Mouse (Mus musculus): Measurements from ENCODE around the gene Tmem203. TPM values are rescaled to one million over a fixed set of nuclear protein-coding genes. Genes with fewer than 3 reads are reported as not detected.

Tmem203 gene
- polyA plus RNA-seq, 1 experiment from 2014 or later: 19.4 TPM

DNA sequence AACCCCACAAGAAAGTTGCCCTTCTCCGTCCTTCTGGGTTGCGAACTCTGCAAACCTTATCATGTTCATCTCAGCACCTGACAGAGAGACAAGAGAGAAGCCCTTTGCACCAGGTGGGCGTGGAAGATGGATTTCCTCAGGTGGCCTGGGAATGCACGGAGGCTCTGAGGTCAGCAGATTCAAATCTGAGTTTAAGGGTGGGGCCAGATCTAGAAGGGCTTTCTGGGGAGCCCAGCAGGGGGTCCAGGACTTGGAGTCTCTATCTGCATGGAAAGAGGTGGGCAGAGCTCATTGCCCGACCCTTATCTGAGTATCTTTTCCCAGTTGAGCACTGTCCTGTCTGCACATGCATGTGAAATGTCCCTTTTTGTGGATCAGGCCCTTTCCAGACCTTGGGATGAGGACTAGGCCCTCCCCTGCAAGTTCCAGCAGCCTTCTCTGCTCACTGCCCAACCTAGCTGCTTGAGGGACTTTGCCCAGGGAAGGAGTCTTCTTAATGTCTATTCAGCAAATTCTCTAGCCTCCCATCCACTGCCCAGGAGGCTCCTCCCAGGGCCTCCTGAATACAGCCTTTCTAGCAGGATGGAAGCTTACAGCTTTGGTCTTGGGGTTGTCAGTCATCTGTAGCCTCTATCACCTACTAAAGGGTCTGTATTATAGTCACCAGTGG lies 20.6 kb upstream of the Tmem203 start:
- Histone ChIP-seq H3K27me3 (peaks cover 33% of the 10 kb centered on the region), H3K9ac (no peak overlapping the region), H3K9me3 (replicated peaks) (no peaks in the 10 kb centered on the region), H3K27ac (no peak overlapping the region), H3K4me3 (no peak overlapping the region), H3K4me2 (no peak overlapping the region), H3K36me3 (ENCODE audit: poor library complexity, severe bottlenecking) (no peaks in the 10 kb centered on the region), H3K4me1 (no peaks in the 10 kb centered on the region)
- no peak for ATAC-seq
- 78% methylated on average over 5 of the region's 5 CpGs for WGBS

GRCm38 (mm10) chr2:25236614-25237013 lies 18.6 kb upstream of the Tmem203 start, which contains the start of gene Rnf224:
Rnf224 (minus strand) TSS chr2:25236787.
- H3K36me3 ChIP-seq (ENCODE audit: poor library complexity, severe bottlenecking): no peaks in the 10 kb centered on the region
- peaks cover 14% of the 10 kb centered on the region for H3K4me1 ChIP-seq
- ATAC-seq: no peak
- H3K9me3 ChIP-seq (replicated peaks): no peaks in the 10 kb centered on the region
- no peak within 1 kb of the TSS for H3K9ac ChIP-seq
- no peak within 1 kb of the TSS for H3K27ac ChIP-seq
- peaks cover 24% of the 10 kb centered on the region for H3K27me3 ChIP-seq
- WGBS: 37% methylated on average over 8 of the region's 8 CpGs
- H3K4me2 ChIP-seq: no peak within 1 kb of the TSS
- no peak within 1 kb of the TSS for H3K4me3 ChIP-seq

GRCm38 (mm10) chr2:25237522-25237921 lies 17.7 kb upstream of the Tmem203 start:
- H3K36me3 ChIP-seq (ENCODE audit: poor library complexity, severe bottlenecking): no peaks in the 10 kb centered on the region
- no peak overlapping the region for H3K9ac ChIP-seq
- H3K9me3 ChIP-seq (replicated peaks): no peaks in the 10 kb centered on the region
- peaks cover 24% of the 10 kb centered on the region for H3K27me3 ChIP-seq
- WGBS: 63% methylated on average over 4 of the region's 4 CpGs
- H3K4me3 ChIP-seq: no peak overlapping the region
- no peak overlapping the region for H3K4me2 ChIP-seq
- H3K4me1 ChIP-seq: peaks cover 20% of the 10 kb centered on the region
- no peak for ATAC-seq
- no peak overlapping the region for H3K27ac ChIP-seq

DNA sequence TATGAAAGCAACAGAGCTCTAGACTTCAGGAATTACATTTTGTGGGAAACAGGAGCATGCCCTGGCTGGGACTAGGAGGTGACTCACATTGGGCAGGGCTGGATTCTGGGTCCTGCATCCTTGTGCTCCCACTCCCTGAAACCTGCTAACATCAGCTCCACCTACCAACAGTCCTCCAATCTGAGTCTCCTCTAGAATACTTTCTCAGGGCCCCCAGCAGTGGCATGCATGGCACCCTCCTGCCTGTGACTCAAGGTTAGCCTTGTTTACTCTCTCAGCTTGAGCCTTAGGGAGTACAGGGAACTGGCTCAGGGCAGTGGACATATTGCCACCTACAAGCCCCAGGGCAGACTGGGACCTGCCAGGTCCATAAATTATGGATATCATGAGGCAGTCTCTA lies 17.1 kb upstream of the Tmem203 start:
- no peak overlapping the region for H3K27ac ChIP-seq
- no peaks in the 10 kb centered on the region for H3K9me3 ChIP-seq (replicated peaks)
- no peak overlapping the region for H3K9ac ChIP-seq
- peaks cover 24% of the 10 kb centered on the region for H3K27me3 ChIP-seq
- no peak overlapping the region for H3K4me2 ChIP-seq
- peaks cover 26% of the 10 kb centered on the region for H3K4me1 ChIP-seq
- H3K36me3 ChIP-seq (ENCODE audit: poor library complexity, severe bottlenecking): no peaks in the 10 kb centered on the region
- no peak overlapping the region for H3K4me3 ChIP-seq
- no peak for ATAC-seq

- Histone ChIP-seq H3K27ac (no peak overlapping the region), H3K4me2 (no peak overlapping the region), H3K36me3 (ENCODE audit: poor library complexity, severe bottlenecking) (no peaks in the 10 kb centered on the region), H3K4me3 (no peak overlapping the region), H3K4me1 (peaks cover 26% of the 10 kb centered on the region), H3K9ac (no peak overlapping the region), H3K27me3 (peaks cover 20% of the 10 kb centered on the region; the same call in 1 of the 2 replicates), H3K9me3 (replicated peaks) (no peaks in the 10 kb centered on the region)
- WGBS: 90% methylated on average over 3 of the region's 3 CpGs
- ATAC-seq: no peak
Observed at GRCm38 (mm10) chr2:25239766-25240165, 15.5 kb upstream of the Tmem203 start.

GRCm38 (mm10) chr2:25240310-25240709 lies 14.9 kb upstream of the Tmem203 start:
- H3K4me3 ChIP-seq: peak overlapping the region; percentile 66; the same call in 1 of the 2 replicates
- H3K4me2 ChIP-seq: peak overlapping the region; percentile 92
- peaks cover 26% of the 10 kb centered on the region for H3K4me1 ChIP-seq
- peak overlapping the region; percentile 45; the same call in 1 of the 2 replicates for H3K9ac ChIP-seq
- H3K36me3 ChIP-seq (ENCODE audit: poor library complexity, severe bottlenecking): peaks cover 5% of the 10 kb centered on the region; the same call in 1 of the 2 replicates
- WGBS: 47% methylated on average over 8 of the region's 8 CpGs
- no peak overlapping the region for H3K27ac ChIP-seq
- H3K9me3 ChIP-seq (replicated peaks): no peaks in the 10 kb centered on the region
- no peak; the same call in 1 of the 2 replicates for ATAC-seq
- H3K27me3 ChIP-seq: peaks cover 20% of the 10 kb centered on the region; the same call in 1 of the 2 replicates

DNA sequence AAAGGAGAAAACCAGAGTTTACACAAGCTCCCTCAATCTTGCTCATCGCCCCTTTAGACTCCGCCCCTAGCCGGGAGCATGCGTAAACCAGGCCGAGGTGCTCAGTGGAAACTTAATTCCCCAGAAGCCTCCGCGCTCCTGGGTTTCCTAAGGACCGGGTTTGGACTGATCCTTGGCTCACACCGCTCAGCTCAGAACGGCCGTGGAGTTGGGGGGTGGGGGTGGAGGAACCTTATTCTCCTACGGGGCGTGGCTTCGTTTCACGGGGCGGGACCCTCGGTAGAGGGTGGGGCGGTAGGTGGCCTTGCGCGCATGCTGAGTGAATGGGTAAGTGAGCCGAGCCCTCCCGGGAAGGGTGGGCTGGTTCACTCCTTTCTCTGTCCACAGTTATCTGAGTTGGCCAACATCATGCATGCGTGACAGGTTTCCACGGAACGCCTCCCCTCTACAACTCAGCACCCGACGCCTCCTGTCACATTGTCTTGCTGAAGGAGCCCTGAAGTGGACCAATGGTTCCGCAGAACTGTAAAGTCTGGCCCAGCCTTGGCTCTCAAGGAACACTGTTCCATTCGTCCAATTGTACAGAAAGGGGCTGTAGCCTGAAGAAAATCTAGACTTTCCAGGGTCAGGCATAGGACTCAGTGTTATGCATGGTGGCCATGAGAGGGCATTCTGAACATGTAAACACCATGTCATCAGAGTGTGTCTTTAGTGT lies 14.4 kb upstream of the Tmem203 start:
- Histone ChIP-seq H3K9ac (peak overlapping the region; percentile 45), H3K27ac (peak overlapping the region; percentile 27; the same call in 1 of the 2 replicates), H3K36me3 (ENCODE audit: poor library complexity, severe bottlenecking) (peaks cover 11% of the 10 kb centered on the region), H3K27me3 (peaks cover 20% of the 10 kb centered on the region; the same call in 1 of the 2 replicates), H3K4me2 (peak overlapping the region; percentile 92), H3K9me3 (replicated peaks) (no peaks in the 10 kb centered on the region), H3K4me3 (peak overlapping the region; percentile 66), H3K4me1 (peaks cover 26% of the 10 kb centered on the region)
- ATAC-seq: peak; percentile 84
- WGBS: 1% methylated on average over 29 of the region's 29 CpGs

DNA sequence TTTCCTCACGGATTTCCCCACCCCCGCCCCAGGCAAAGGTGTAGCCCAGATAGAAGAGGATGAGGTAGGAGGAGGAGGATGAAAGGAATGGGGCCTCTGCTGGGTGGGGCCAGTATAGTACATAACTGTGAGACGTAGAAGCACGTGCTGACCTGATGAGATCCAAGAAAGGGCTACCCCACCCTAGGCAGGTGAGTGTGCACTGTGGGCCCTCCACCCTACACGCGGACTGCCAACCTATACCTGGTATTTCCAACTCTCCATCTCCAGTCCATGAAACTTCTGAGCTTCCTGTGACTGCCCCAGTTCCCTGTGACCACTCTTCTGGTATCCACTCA lies 13.8 kb upstream of the Tmem203 start:
- Histone ChIP-seq H3K36me3 (ENCODE audit: poor library complexity, severe bottlenecking) (peaks cover 16% of the 10 kb centered on the region), H3K27me3 (peaks cover 17% of the 10 kb centered on the region; the same call in 1 of the 2 replicates), H3K27ac (0 out of 2 replicates have a peak overlapping the region, but pooled peaks have one; percentile 27), H3K9ac (peak overlapping the region; percentile 89), H3K9me3 (replicated peaks) (no peaks in the 10 kb centered on the region), H3K4me3 (peak overlapping the region; percentile 66), H3K4me1 (peaks cover 26% of the 10 kb centered on the region), H3K4me2 (peak overlapping the region; percentile 92)
- WGBS: 20% methylated on average over 6 of the region's 6 CpGs
- peak; percentile 23; the same call in 1 of the 2 replicates for ATAC-seq

GRCm38 (mm10) chr2:25242101-25242506 lies 13.1 kb upstream of the Tmem203 start, which contains the start of the genes Rnf208 and Cysrt1:
Rnf208 (plus strand) TSS chr2:25242255.
Cysrt1 (minus strand) TSS chr2:25242452.
- H3K4me1 ChIP-seq: peaks cover 26% of the 10 kb centered on the region
- peak within 1 kb of the TSS; percentile 66 for H3K4me3 ChIP-seq
- peak within 1 kb of the TSS; percentile 35 for H3K27ac ChIP-seq
- H3K27me3 ChIP-seq: peaks cover 13% of the 10 kb centered on the region; the same call in 1 of the 2 replicates
- ATAC-seq: peak; percentile 57; the same call in 1 of the 2 replicates
- H3K36me3 ChIP-seq (ENCODE audit: poor library complexity, severe bottlenecking): peaks cover 23% of the 10 kb centered on the region
- no peaks in the 10 kb centered on the region for H3K9me3 ChIP-seq (replicated peaks)
- 0% methylated on average over 44 of the region's 59 CpGs for WGBS
- H3K4me2 ChIP-seq: peak within 1 kb of the TSS; percentile 92
- peak within 1 kb of the TSS; percentile 89 for H3K9ac ChIP-seq

DNA sequence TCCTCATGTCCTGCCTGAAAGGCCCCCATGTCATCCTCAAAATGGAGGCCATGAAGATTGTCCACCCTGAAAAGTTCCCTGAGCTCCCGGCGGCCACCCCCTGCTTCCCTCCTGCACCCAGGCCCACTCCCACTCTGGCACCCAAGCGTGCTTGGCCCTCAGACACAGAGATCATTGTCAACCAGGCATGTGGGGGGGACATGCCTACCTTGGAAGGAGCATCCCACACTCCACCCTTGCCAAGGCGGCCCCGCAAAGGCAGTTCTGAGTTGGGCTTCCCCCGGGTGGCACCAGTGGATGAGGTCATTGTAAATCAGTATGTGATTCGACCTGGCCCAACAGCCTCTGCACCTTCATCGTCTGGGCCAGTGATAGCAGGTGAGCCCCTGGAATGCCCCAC lies 11.9 kb upstream of the Tmem203 start:
- ATAC-seq: no peak
- 86% methylated on average over 8 of the region's 8 CpGs for WGBS
- Histone ChIP-seq H3K9me3 (replicated peaks) (no peaks in the 10 kb centered on the region), H3K4me1 (peaks cover 26% of the 10 kb centered on the region), H3K27me3 (peaks cover 10% of the 10 kb centered on the region; the same call in 1 of the 2 replicates), H3K27ac (no peak overlapping the region), H3K4me3 (peak overlapping the region; percentile 66), H3K36me3 (ENCODE audit: poor library complexity, severe bottlenecking) (peaks cover 36% of the 10 kb centered on the region), H3K9ac (peak overlapping the region; percentile 89; the same call in 1 of the 2 replicates), H3K4me2 (peak overlapping the region; percentile 92)

GRCm38 (mm10) chr2:25244144-25244543 lies 11.1 kb upstream of the Tmem203 start:
- Histone ChIP-seq H3K9ac (no peak overlapping the region), H3K4me1 (peaks cover 26% of the 10 kb centered on the region), H3K27me3 (peaks cover 6% of the 10 kb centered on the region; the same call in 1 of the 2 replicates), H3K9me3 (replicated peaks) (no peaks in the 10 kb centered on the region), H3K4me3 (no peak overlapping the region), H3K36me3 (ENCODE audit: poor library complexity, severe bottlenecking) (peaks cover 44% of the 10 kb centered on the region), H3K4me2 (no peak overlapping the region), H3K27ac (no peak overlapping the region)
- ATAC-seq: no peak
- 91% methylated on average over 4 of the region's 4 CpGs for WGBS
